Mouse (Mus musculus): ENCODE results near the gene Kif3b.

Kif3b gene

DNA sequence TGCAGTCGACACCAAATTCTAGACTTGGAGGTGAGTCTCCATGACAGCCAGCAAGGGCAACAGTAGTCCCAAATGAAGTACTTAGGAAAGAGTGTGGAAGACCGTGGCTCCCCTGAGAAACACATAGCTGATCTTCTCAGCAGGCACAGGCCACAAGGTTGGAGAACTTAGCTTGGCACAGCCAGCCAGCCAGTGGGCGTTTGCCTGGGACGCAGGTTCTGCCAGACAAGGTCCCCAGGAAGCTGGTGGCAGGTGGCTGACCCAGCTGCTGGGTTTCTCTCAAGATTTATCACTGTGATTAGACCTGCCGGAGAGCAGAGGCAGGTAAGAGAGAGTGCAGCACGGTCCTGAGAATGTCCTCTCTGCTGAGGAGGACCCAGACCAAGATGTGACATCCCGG, 17.4 kb downstream of the Kif3b start:
- H3K4me3 ChIP-seq (replicated peaks; ENCODE audit: low read length), result no peak overlapping the region
- H3K36me3 ChIP-seq (ENCODE audit: insufficient read depth, low read length), result peaks cover 4% of the 10 kb centered on the region; the same call in 1 of the 2 replicates
- H3K27me3 ChIP-seq (ENCODE audit: insufficient read depth, low read length), result no peaks in the 10 kb centered on the region
- peaks cover 22% of the 10 kb centered on the region for H3K4me1 ChIP-seq (replicated peaks; ENCODE audit: low read depth, low read length)
- no peak for TF ChIP-seq CTCF (conservative IDR thresholded peaks at IDR 0.05; ENCODE audit: low read length)
- no peak for TF ChIP-seq NANOG (IDR thresholded peaks at IDR 0.05; ENCODE audit: borderline replicate concordance, low read length)
- TF ChIP-seq POU5F1 (IDR thresholded peaks at IDR 0.05; ENCODE audit: borderline replicate concordance, low read length), result no peak
- no peaks in the 10 kb centered on the region for H3K9me3 ChIP-seq (ENCODE audit: low read length)

DNA sequence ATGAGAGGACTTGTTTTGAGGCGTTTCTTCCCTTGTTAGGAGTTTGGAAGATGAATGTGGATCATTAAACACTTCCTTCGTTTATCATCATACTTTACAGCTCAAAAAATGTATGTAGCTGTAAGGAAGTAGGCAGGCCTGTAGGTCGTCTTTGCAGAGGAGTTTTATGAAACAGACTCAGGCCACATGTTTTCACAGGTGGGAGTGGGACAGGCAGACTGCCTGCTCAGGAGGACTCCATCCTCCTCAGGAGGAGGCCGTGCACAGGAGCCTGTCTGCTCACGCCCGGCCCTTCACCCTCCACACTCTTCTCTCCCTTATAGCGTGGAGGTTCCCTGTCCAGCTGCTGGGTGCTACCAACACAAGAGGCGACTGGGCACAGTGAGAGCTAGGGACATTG, 17.9 kb downstream of the Kif3b start:
- Histone ChIP-seq H3K4me3 (replicated peaks; ENCODE audit: low read length) (no peak overlapping the region), H3K4me1 (replicated peaks; ENCODE audit: low read depth, low read length) (peaks cover 22% of the 10 kb centered on the region), H3K27me3 (ENCODE audit: insufficient read depth, low read length) (no peaks in the 10 kb centered on the region), H3K9me3 (ENCODE audit: low read length) (no peaks in the 10 kb centered on the region), H3K36me3 (ENCODE audit: insufficient read depth, low read length) (peaks cover 4% of the 10 kb centered on the region; the same call in 1 of the 2 replicates)
- TF ChIP-seq POU5F1 (IDR thresholded peaks at IDR 0.05; ENCODE audit: borderline replicate concordance, low read length), result no peak
- TF ChIP-seq CTCF (conservative IDR thresholded peaks at IDR 0.05; ENCODE audit: low read length), result no peak
- no peak for TF ChIP-seq NANOG (IDR thresholded peaks at IDR 0.05; ENCODE audit: borderline replicate concordance, low read length)

GRCm38 (mm10) chr2:153310228-153310627, 19.0 kb downstream of the Kif3b start:
- H3K4me1 ChIP-seq (replicated peaks; ENCODE audit: low read depth, low read length), result peaks cover 22% of the 10 kb centered on the region
- no peak for TF ChIP-seq POU5F1 (IDR thresholded peaks at IDR 0.05; ENCODE audit: borderline replicate concordance, low read length)
- no peak for TF ChIP-seq CTCF (conservative IDR thresholded peaks at IDR 0.05; ENCODE audit: low read length)
- no peak for TF ChIP-seq NANOG (IDR thresholded peaks at IDR 0.05; ENCODE audit: borderline replicate concordance, low read length)
- peaks cover 4% of the 10 kb centered on the region; the same call in 1 of the 2 replicates for H3K36me3 ChIP-seq (ENCODE audit: insufficient read depth, low read length)
- H3K4me3 ChIP-seq (replicated peaks; ENCODE audit: low read length), result no peak overlapping the region
- no peaks in the 10 kb centered on the region for H3K9me3 ChIP-seq (ENCODE audit: low read length)
- no peaks in the 10 kb centered on the region for H3K27me3 ChIP-seq (ENCODE audit: insufficient read depth, low read length)

- TF ChIP-seq NANOG (IDR thresholded peaks at IDR 0.05; ENCODE audit: borderline replicate concordance, low read length) (no peak), POU5F1 (IDR thresholded peaks at IDR 0.05; ENCODE audit: borderline replicate concordance, low read length) (no peak), CTCF (conservative IDR thresholded peaks at IDR 0.05; ENCODE audit: low read length) (no peak)
- H3K4me1 ChIP-seq (replicated peaks; ENCODE audit: low read depth, low read length), result peaks cover 20% of the 10 kb centered on the region
- no peak overlapping the region for H3K4me3 ChIP-seq (replicated peaks; ENCODE audit: low read length)
- peaks cover 16% of the 10 kb centered on the region for H3K36me3 ChIP-seq (ENCODE audit: insufficient read depth, low read length)
- H3K9me3 ChIP-seq (ENCODE audit: low read length), result no peaks in the 10 kb centered on the region
- H3K27me3 ChIP-seq (ENCODE audit: insufficient read depth, low read length), result no peaks in the 10 kb centered on the region
These were observed 21.7 kb downstream of the Kif3b start for GRCm38 (mm10) chr2:153312884-153313283.

GRCm38 (mm10) chr2:153318408-153318807, 27.2 kb downstream of the Kif3b start:
- H3K9me3 ChIP-seq (ENCODE audit: low read length), result no peaks in the 10 kb centered on the region
- H3K36me3 ChIP-seq (ENCODE audit: insufficient read depth, low read length), result peaks cover 53% of the 10 kb centered on the region
- H3K4me1 ChIP-seq (replicated peaks; ENCODE audit: low read depth, low read length), result peaks cover 7% of the 10 kb centered on the region
- H3K27me3 ChIP-seq (ENCODE audit: insufficient read depth, low read length), result no peaks in the 10 kb centered on the region
- no peak for TF ChIP-seq NANOG (IDR thresholded peaks at IDR 0.05; ENCODE audit: borderline replicate concordance, low read length)
- no peak for TF ChIP-seq CTCF (conservative IDR thresholded peaks at IDR 0.05; ENCODE audit: low read length)
- no peak for TF ChIP-seq POU5F1 (IDR thresholded peaks at IDR 0.05; ENCODE audit: borderline replicate concordance, low read length)
- H3K4me3 ChIP-seq (replicated peaks; ENCODE audit: low read length), result no peak overlapping the region

- Histone ChIP-seq H3K36me3 (ENCODE audit: insufficient read depth, low read length) (peaks cover 61% of the 10 kb centered on the region), H3K9me3 (ENCODE audit: low read length) (no peaks in the 10 kb centered on the region), H3K27me3 (ENCODE audit: insufficient read depth, low read length) (no peaks in the 10 kb centered on the region), H3K4me3 (replicated peaks; ENCODE audit: low read length) (no peak overlapping the region), H3K4me1 (replicated peaks; ENCODE audit: low read depth, low read length) (peaks cover 7% of the 10 kb centered on the region)
- TF ChIP-seq CTCF (conservative IDR thresholded peaks at IDR 0.05; ENCODE audit: low read length), result no peak
- no peak for TF ChIP-seq POU5F1 (IDR thresholded peaks at IDR 0.05; ENCODE audit: borderline replicate concordance, low read length)
- TF ChIP-seq NANOG (IDR thresholded peaks at IDR 0.05; ENCODE audit: borderline replicate concordance, low read length), result no peak
These were observed 27.9 kb downstream of the Kif3b start for GRCm38 (mm10) chr2:153319036-153319643.

DNA sequence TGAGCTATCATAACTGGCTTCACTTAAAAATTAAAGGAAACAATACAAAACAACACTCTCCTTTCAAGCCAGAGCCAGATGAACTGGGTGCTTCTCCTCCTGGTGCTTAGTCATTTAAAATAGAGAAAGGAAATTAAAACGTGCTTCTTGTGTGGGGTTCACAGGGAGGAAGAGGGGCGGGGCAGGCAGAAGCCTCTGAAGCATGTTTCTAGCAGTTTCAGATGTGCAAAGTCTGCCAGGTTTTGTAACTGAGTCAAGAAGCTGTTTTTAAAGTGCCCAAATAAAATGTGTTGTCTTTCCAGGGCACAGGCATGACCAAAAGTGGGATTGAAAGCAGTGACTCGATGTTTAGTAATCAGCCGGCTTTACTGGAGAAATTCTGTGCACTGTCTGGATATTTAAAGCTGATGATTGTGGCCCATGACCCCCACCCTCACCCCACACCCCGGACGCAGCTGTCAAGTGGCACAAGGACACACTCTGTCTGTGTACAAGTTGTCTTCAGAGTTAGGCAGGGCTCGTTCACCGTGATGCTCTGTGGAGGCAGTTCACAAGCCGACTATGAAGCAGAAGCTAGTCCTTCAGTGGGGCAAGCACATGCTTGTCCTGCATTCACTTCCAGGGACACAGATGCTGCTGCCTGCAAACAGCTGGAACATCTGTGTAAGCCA, 34.6 kb downstream of the Kif3b start:
- no peak for TF ChIP-seq NANOG (IDR thresholded peaks at IDR 0.05; ENCODE audit: borderline replicate concordance, low read length)
- TF ChIP-seq POU5F1 (IDR thresholded peaks at IDR 0.05; ENCODE audit: borderline replicate concordance, low read length), result no peak
- TF ChIP-seq CTCF (conservative IDR thresholded peaks at IDR 0.05; ENCODE audit: low read length), result no peak
- no peak overlapping the region for H3K4me3 ChIP-seq (replicated peaks; ENCODE audit: low read length)

DNA sequence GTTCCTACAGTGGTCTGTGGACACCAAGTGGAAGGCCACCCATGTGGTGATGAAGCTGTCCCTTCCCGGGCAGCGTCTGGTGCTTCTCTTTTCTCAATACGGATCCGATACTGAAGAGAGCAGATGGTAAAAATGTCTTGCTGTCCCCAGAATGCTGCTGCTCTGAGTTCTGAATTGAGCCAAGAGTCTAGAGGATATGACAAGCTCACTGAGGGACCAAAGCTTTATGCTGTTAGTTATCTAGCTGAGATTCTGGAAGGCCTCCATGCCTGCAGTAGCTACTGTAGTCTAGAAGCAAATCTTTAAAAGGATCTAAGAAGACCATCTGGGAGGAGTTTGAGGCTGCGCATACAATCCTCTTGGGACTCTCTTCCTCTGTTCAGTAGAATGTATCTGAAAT, 41.1 kb downstream of the Kif3b start:
- peaks cover 10% of the 10 kb centered on the region for H3K4me1 ChIP-seq (replicated peaks; ENCODE audit: low read depth, low read length)
- H3K36me3 ChIP-seq (ENCODE audit: insufficient read depth, low read length), result peaks cover 42% of the 10 kb centered on the region
- no peak for TF ChIP-seq POU5F1 (IDR thresholded peaks at IDR 0.05; ENCODE audit: borderline replicate concordance, low read length)
- TF ChIP-seq CTCF (conservative IDR thresholded peaks at IDR 0.05; ENCODE audit: low read length), result no peak
- TF ChIP-seq NANOG (IDR thresholded peaks at IDR 0.05; ENCODE audit: borderline replicate concordance, low read length), result no peak
- H3K27me3 ChIP-seq (ENCODE audit: insufficient read depth, low read length), result no peaks in the 10 kb centered on the region
- H3K4me3 ChIP-seq (replicated peaks; ENCODE audit: low read length), result no peak overlapping the region
- H3K9me3 ChIP-seq (ENCODE audit: low read length), result no peaks in the 10 kb centered on the region

More for the DNA sequence above, 34.6 kb downstream of the Kif3b start:
- peaks cover 70% of the 10 kb centered on the region for H3K36me3 ChIP-seq (ENCODE audit: insufficient read depth, low read length)
- no peaks in the 10 kb centered on the region for H3K4me1 ChIP-seq (replicated peaks; ENCODE audit: low read depth, low read length)
- no peaks in the 10 kb centered on the region for H3K9me3 ChIP-seq (ENCODE audit: low read length)
- no peaks in the 10 kb centered on the region for H3K27me3 ChIP-seq (ENCODE audit: insufficient read depth, low read length)

All from E14TG2a.4 (cell line).